Mouse (Mus musculus) C2C12 (cell line): ENCODE measurements around the gene Klhl21.

Source experiments
- CTCF ChIP-seq: IDR thresholded peaks from one replicate; pipeline ENCODE4 v1.5.1; 2011; ENCODE audit not compliant: control insufficient read depth, insufficient read depth, insufficient read length
- MAX ChIP-seq: IDR thresholded peaks from one replicate; pipeline ENCODE4 v1.6.1; 2011; ENCODE audit warnings: mild to moderate bottlenecking, control low read depth

- TF ChIP-seq CTCF, result no peak
- peak; percentile 79 for TF ChIP-seq MAX
Measured at GRCm38 (mm10) chr4:152010091-152010706, 1.6 kb downstream of the Klhl21 start.
